Mouse (Mus musculus): ENCODE measurements at regions not wholly inside any gene's neighbourhood (a gene's known extent, or its start where the extent isn't known, plus 50 kb on each side); places are given as distances from the start of the nearest gene placed in this dataset.

GRCm38 (mm10) chr4:124086254-124086653, 168.4 kb upstream of the 4930535I16Rik start:
- in situ Hi-C loops (cut with MboI, MseI), result no loop called here

- in situ Hi-C loops (cut with MboI, MseI), result no loop called here
These were observed 161.8 kb upstream of the 4930535I16Rik start for GRCm38 (mm10) chr4:124079603-124080002.

- in situ Hi-C loops (cut with MboI, MseI), result no loop called here
These were observed 157.7 kb upstream of the 4930535I16Rik start for GRCm38 (mm10) chr4:124075551-124075950.

GRCm38 (mm10) chr4:124073646-124074045, 155.8 kb upstream of the 4930535I16Rik start:
- in situ Hi-C loops (cut with MboI, MseI), result no loop called here

GRCm38 (mm10) chr4:124064601-124065000, 146.8 kb upstream of the 4930535I16Rik start:
- in situ Hi-C loops (cut with MboI, MseI), result no loop called here

- in situ Hi-C loops (cut with MboI, MseI), result no loop called here
These were observed 145.7 kb upstream of the 4930535I16Rik start for GRCm38 (mm10) chr4:124063269-124064100.

- in situ Hi-C loops (cut with MboI, MseI), result no loop called here
These were observed 139.8 kb upstream of the 4930535I16Rik start for GRCm38 (mm10) chr4:124057607-124058006.

GRCm38 (mm10) chr4:124054240-124054760, 136.5 kb upstream of the 4930535I16Rik start:
- in situ Hi-C loops (cut with MboI, MseI), result no loop called here

GRCm38 (mm10) chr4:124053340-124054038, 135.7 kb upstream of the 4930535I16Rik start:
- in situ Hi-C loops (cut with MboI, MseI), result no loop called here

GRCm38 (mm10) chr4:124052387-124052786, 134.6 kb upstream of the 4930535I16Rik start:
- in situ Hi-C loops (cut with MboI, MseI), result no loop called here

- in situ Hi-C loops (cut with MboI, MseI), result no loop called here
These were observed 130.6 kb upstream of the 4930535I16Rik start for GRCm38 (mm10) chr4:124048348-124048831.

- in situ Hi-C loops (cut with MboI, MseI), result no loop called here
These were observed 130.1 kb upstream of the 4930535I16Rik start for GRCm38 (mm10) chr4:124047898-124048297.

GRCm38 (mm10) chr4:124036483-124036882, 118.7 kb upstream of the 4930535I16Rik start:
- in situ Hi-C loops (cut with MboI, MseI), result no loop called here

GRCm38 (mm10) chr4:124035657-124036061, 117.8 kb upstream of the 4930535I16Rik start:
- in situ Hi-C loops (cut with MboI, MseI), result no loop called here

GRCm38 (mm10) chr4:124035192-124035591, 117.4 kb upstream of the 4930535I16Rik start:
- in situ Hi-C loops (cut with MboI, MseI), result no loop called here

GRCm38 (mm10) chr4:124028061-124028460, 110.2 kb upstream of the 4930535I16Rik start:
- in situ Hi-C loops (cut with MboI, MseI), result no loop called here

GRCm38 (mm10) chr4:124016401-124016800, 98.6 kb upstream of the 4930535I16Rik start:
- in situ Hi-C loops (cut with MboI, MseI), result no loop called here

- in situ Hi-C loops (cut with MboI, MseI), result no loop called here
These were observed 97.5 kb upstream of the 4930535I16Rik start for GRCm38 (mm10) chr4:124015323-124015722.

- in situ Hi-C loops (cut with MboI, MseI), result no loop called here
These were observed 94.6 kb upstream of the 4930535I16Rik start for GRCm38 (mm10) chr4:124012406-124012805.

GRCm38 (mm10) chr4:124008725-124009124, 90.9 kb upstream of the 4930535I16Rik start:
- in situ Hi-C loops (cut with MboI, MseI), result no loop called here

- in situ Hi-C loops (cut with MboI, MseI), result no loop called here
These were observed 87.9 kb upstream of the 4930535I16Rik start for GRCm38 (mm10) chr4:124005626-124006315.

GRCm38 (mm10) chr4:124002760-124003159, 84.9 kb upstream of the 4930535I16Rik start:
- in situ Hi-C loops (cut with MboI, MseI), result no loop called here
